Mouse (Mus musculus): Measurements from ENCODE around the gene Icos. TPM values are rescaled to one million over a fixed set of nuclear protein-coding genes. Genes with fewer than 3 reads are reported as not detected.
A peak's percentile ranks its signal among the peaks of the same experiment; 100 is the strongest.

The Icos gene
- polyA plus RNA-seq, 1 experiment from 2014 or later: not detected

DNA sequence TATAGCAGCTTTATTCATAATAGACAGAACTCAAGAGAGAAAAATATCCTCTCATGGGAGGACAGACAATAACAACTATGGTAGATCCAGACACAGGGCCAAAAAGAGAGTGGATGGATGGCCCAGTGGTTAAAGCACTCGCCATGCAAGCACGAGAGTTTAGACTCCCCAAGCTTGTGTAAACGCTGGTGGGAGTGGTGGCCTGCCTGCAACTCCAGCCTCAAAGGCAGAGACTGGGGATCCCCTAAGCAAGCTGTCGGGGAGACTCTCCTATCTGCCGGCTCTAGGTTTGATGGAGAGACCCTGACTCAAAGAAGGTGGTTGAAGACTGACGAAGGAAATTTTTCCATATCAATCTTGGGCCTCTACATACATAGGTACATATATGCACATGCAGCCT lies 21.5 kb upstream of the Icos start:
- H3K4me1 ChIP-seq (ENCODE audit: control insufficient read depth, insufficient read depth, low read length): no peaks in the 10 kb centered on the region
- H3K27ac ChIP-seq (replicated peaks; ENCODE audit: low read depth, low read length): no peak overlapping the region
- 83% methylated on average over 6 of the region's 6 CpGs for WGBS
- DNase-seq (no peak), ATAC-seq (ENCODE audit: low FRiP score, low TSS enrichment) (no peak)
- H3K4me2 ChIP-seq (ENCODE audit: low read length): no peak overlapping the region
- no peak overlapping the region for H3K9ac ChIP-seq (replicated peaks; ENCODE audit: low read length)
- no peak overlapping the region for H3K4me3 ChIP-seq (replicated peaks; ENCODE audit: low read depth, low read length)
- no peaks in the 10 kb centered on the region for H3K27me3 ChIP-seq (ENCODE audit: control insufficient read depth, insufficient read depth, low read length)
- H3K9me3 ChIP-seq (ENCODE audit: control insufficient read depth, low read length): no peaks in the 10 kb centered on the region
- H3K36me3 ChIP-seq (ENCODE audit: control insufficient read depth, insufficient read depth, low read length): no peaks in the 10 kb centered on the region

DNA sequence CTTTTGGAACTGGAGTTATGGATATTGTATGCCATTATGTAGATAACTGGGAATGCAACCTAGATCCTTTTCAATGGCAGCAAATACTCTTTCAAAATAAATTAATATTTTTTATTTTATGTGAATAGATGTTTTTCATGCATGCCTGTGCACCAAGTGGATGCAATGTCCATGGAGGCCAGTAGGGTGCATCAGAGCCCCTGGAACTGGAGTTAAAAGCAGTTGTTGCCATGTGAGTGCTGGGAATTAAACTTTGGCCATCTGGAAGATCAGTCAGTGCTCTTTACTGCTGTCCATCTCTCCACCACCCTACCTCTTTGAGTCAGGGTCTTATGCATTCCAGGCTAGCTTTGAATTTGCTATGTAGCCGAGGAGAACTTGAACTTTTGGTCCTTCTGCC lies 19.4 kb upstream of the Icos start:
- no peaks in the 10 kb centered on the region for H3K4me1 ChIP-seq (ENCODE audit: control insufficient read depth, insufficient read depth, low read length)
- no peaks in the 10 kb centered on the region for H3K27me3 ChIP-seq (ENCODE audit: control insufficient read depth, insufficient read depth, low read length)
- no peaks in the 10 kb centered on the region for H3K9me3 ChIP-seq (ENCODE audit: control insufficient read depth, low read length)
- no peak overlapping the region for H3K27ac ChIP-seq (replicated peaks; ENCODE audit: low read depth, low read length)
- 92% methylated on average over 1 of the region's 1 CpGs for WGBS
- no peak for ATAC-seq (ENCODE audit: low FRiP score, low TSS enrichment)
- H3K36me3 ChIP-seq (ENCODE audit: control insufficient read depth, insufficient read depth, low read length): no peaks in the 10 kb centered on the region
- H3K9ac ChIP-seq (replicated peaks; ENCODE audit: low read length): no peak overlapping the region
- no peak for DNase-seq
- no peak overlapping the region for H3K4me3 ChIP-seq (replicated peaks; ENCODE audit: low read depth, low read length)
- H3K4me2 ChIP-seq (ENCODE audit: low read length): no peak overlapping the region

- ATAC-seq (ENCODE audit: low FRiP score, low TSS enrichment) (no peak), DNase-seq (no peak)
- no peaks in the 10 kb centered on the region for H3K4me1 ChIP-seq (ENCODE audit: control insufficient read depth, insufficient read depth, low read length)
- H3K9me3 ChIP-seq (ENCODE audit: control insufficient read depth, low read length): no peaks in the 10 kb centered on the region
- H3K9ac ChIP-seq (replicated peaks; ENCODE audit: low read length): no peak overlapping the region
- H3K4me3 ChIP-seq (replicated peaks; ENCODE audit: low read depth, low read length): no peak overlapping the region
- no peak overlapping the region for H3K27ac ChIP-seq (replicated peaks; ENCODE audit: low read depth, low read length)
- WGBS: 95% methylated on average over 4 of the region's 4 CpGs
- H3K36me3 ChIP-seq (ENCODE audit: control insufficient read depth, insufficient read depth, low read length): no peaks in the 10 kb centered on the region
- no peaks in the 10 kb centered on the region for H3K27me3 ChIP-seq (ENCODE audit: control insufficient read depth, insufficient read depth, low read length)
- no peak overlapping the region for H3K4me2 ChIP-seq (ENCODE audit: low read length)
These were observed 18.5 kb upstream of the Icos start for GRCm38 (mm10) chr1:60959246-60959645.

GRCm38 (mm10) chr1:60960451-60960850 lies 17.3 kb upstream of the Icos start:
- Histone ChIP-seq H3K9me3 (ENCODE audit: control insufficient read depth, low read length) (no peaks in the 10 kb centered on the region), H3K4me1 (ENCODE audit: control insufficient read depth, insufficient read depth, low read length) (no peaks in the 10 kb centered on the region), H3K36me3 (ENCODE audit: control insufficient read depth, insufficient read depth, low read length) (no peaks in the 10 kb centered on the region), H3K9ac (replicated peaks; ENCODE audit: low read length) (no peak overlapping the region), H3K4me3 (replicated peaks; ENCODE audit: low read depth, low read length) (no peak overlapping the region), H3K4me2 (ENCODE audit: low read length) (no peak overlapping the region), H3K27ac (replicated peaks; ENCODE audit: low read depth, low read length) (no peak overlapping the region), H3K27me3 (ENCODE audit: control insufficient read depth, insufficient read depth, low read length) (no peaks in the 10 kb centered on the region)
- DNase-seq (no peak), ATAC-seq (ENCODE audit: low FRiP score, low TSS enrichment) (no peak)
- 85% methylated on average over 11 of the region's 11 CpGs for WGBS

- no peaks in the 10 kb centered on the region for H3K9me3 ChIP-seq (ENCODE audit: control insufficient read depth, low read length)
- H3K4me2 ChIP-seq (ENCODE audit: low read length): no peak overlapping the region
- ATAC-seq (ENCODE audit: low FRiP score, low TSS enrichment) (no peak; the same call in 1 of the 2 replicates), DNase-seq (peak; percentile 87)
- no peaks in the 10 kb centered on the region for H3K36me3 ChIP-seq (ENCODE audit: control insufficient read depth, insufficient read depth, low read length)
- no peak overlapping the region for H3K4me3 ChIP-seq (replicated peaks; ENCODE audit: low read depth, low read length)
- no peak overlapping the region for H3K9ac ChIP-seq (replicated peaks; ENCODE audit: low read length)
- no peaks in the 10 kb centered on the region for H3K4me1 ChIP-seq (ENCODE audit: control insufficient read depth, insufficient read depth, low read length)
- no peaks in the 10 kb centered on the region for H3K27me3 ChIP-seq (ENCODE audit: control insufficient read depth, insufficient read depth, low read length)
- 35% methylated on average over 4 of the region's 4 CpGs for WGBS
- no peak overlapping the region for H3K27ac ChIP-seq (replicated peaks; ENCODE audit: low read depth, low read length)
These were observed 16.6 kb upstream of the Icos start for GRCm38 (mm10) chr1:60961080-60961479.

DNA sequence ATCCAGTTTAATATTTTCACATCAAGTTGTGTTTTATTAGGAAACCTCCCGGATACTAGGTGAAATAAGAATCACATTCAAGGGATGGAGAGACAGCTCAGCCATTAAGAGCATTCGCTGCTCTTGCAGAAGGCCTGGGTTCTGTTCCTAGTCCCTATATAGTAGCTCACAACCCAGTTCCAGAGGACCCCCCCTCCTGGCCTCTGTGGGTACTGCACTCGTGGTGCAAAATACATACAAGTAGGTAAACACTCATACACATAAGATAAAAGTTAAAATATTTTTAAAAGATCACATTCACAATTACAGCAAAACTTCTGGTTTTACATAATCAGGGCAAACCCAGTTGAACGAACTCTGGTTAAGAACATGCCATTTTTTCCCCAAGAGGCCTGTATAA lies 15.6 kb upstream of the Icos start:
- WGBS: 89% methylated on average over 4 of the region's 4 CpGs
- ATAC-seq (ENCODE audit: low FRiP score, low TSS enrichment): no peak
- no peaks in the 10 kb centered on the region for H3K36me3 ChIP-seq (ENCODE audit: control insufficient read depth, insufficient read depth, low read length)
- no peaks in the 10 kb centered on the region for H3K9me3 ChIP-seq (ENCODE audit: control insufficient read depth, low read length)
- no peaks in the 10 kb centered on the region for H3K27me3 ChIP-seq (ENCODE audit: control insufficient read depth, insufficient read depth, low read length)
- H3K4me3 ChIP-seq (replicated peaks; ENCODE audit: low read depth, low read length): no peak overlapping the region
- no peaks in the 10 kb centered on the region for H3K4me1 ChIP-seq (ENCODE audit: control insufficient read depth, insufficient read depth, low read length)
- no peak overlapping the region for H3K9ac ChIP-seq (replicated peaks; ENCODE audit: low read length)
- DNase-seq: no peak
- no peak overlapping the region for H3K4me2 ChIP-seq (ENCODE audit: low read length)
- H3K27ac ChIP-seq (replicated peaks; ENCODE audit: low read depth, low read length): no peak overlapping the region

DNA sequence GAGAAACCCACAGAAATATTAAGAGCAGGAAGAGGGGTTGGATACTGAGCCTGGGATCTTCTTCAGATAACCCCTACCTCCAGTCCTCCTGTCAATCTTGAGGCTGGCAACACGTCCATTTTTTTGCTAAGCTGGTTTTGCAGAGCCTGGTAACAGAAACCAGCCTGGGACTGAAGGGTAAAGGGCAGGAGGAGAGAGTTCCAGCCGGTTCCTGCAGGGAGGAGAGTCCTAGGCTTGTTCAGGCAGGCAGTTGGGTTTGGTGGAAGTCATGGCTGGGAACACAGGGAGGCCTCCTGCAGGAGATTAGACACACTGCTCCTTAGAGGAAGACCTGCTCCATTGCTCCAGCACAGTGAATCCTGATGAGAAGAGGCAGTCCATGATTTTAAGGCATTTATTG lies 10.2 kb upstream of the Icos start:
- H3K9ac ChIP-seq (replicated peaks; ENCODE audit: low read length): no peak overlapping the region
- no peak overlapping the region for H3K4me2 ChIP-seq (ENCODE audit: low read length)
- H3K27me3 ChIP-seq (ENCODE audit: control insufficient read depth, insufficient read depth, low read length): no peaks in the 10 kb centered on the region
- no peak for ATAC-seq (ENCODE audit: low FRiP score, low TSS enrichment)
- no peaks in the 10 kb centered on the region for H3K4me1 ChIP-seq (ENCODE audit: control insufficient read depth, insufficient read depth, low read length)
- H3K4me3 ChIP-seq (replicated peaks; ENCODE audit: low read depth, low read length): no peak overlapping the region
- H3K27ac ChIP-seq (replicated peaks; ENCODE audit: low read depth, low read length): no peak overlapping the region
- H3K36me3 ChIP-seq (ENCODE audit: control insufficient read depth, insufficient read depth, low read length): no peaks in the 10 kb centered on the region
- no peak for DNase-seq
- WGBS: 39% methylated on average over 2 of the region's 2 CpGs
- no peaks in the 10 kb centered on the region for H3K9me3 ChIP-seq (ENCODE audit: control insufficient read depth, low read length)

- H3K36me3 ChIP-seq (ENCODE audit: control insufficient read depth, insufficient read depth, low read length): no peaks in the 10 kb centered on the region
- no peaks in the 10 kb centered on the region for H3K4me1 ChIP-seq (ENCODE audit: control insufficient read depth, insufficient read depth, low read length)
- no peak overlapping the region for H3K4me3 ChIP-seq (replicated peaks; ENCODE audit: low read depth, low read length)
- H3K9me3 ChIP-seq (ENCODE audit: control insufficient read depth, low read length): no peaks in the 10 kb centered on the region
- ATAC-seq (ENCODE audit: low FRiP score, low TSS enrichment) (no peak), DNase-seq (no peak)
- 77% methylated on average over 1 of the region's 1 CpGs for WGBS
- no peaks in the 10 kb centered on the region for H3K27me3 ChIP-seq (ENCODE audit: control insufficient read depth, insufficient read depth, low read length)
- no peak overlapping the region for H3K4me2 ChIP-seq (ENCODE audit: low read length)
- no peak overlapping the region for H3K27ac ChIP-seq (replicated peaks; ENCODE audit: low read depth, low read length)
- no peak overlapping the region for H3K9ac ChIP-seq (replicated peaks; ENCODE audit: low read length)
These were observed 6.9 kb upstream of the Icos start for GRCm38 (mm10) chr1:60970846-60971245.

GRCm38 (mm10) chr1:60974221-60974620 lies 3.5 kb upstream of the Icos start:
- no peak for DNase-seq
- H3K4me3 ChIP-seq (replicated peaks; ENCODE audit: low read depth, low read length): no peak overlapping the region
- H3K27ac ChIP-seq (replicated peaks; ENCODE audit: low read depth, low read length): no peak overlapping the region
- no peaks in the 10 kb centered on the region for H3K36me3 ChIP-seq (ENCODE audit: control insufficient read depth, insufficient read depth, low read length)
- H3K9ac ChIP-seq (replicated peaks; ENCODE audit: low read length): no peak overlapping the region
- H3K4me1 ChIP-seq (ENCODE audit: control insufficient read depth, insufficient read depth, low read length): no peaks in the 10 kb centered on the region
- no peak overlapping the region for H3K4me2 ChIP-seq (ENCODE audit: low read length)
- no peaks in the 10 kb centered on the region for H3K27me3 ChIP-seq (ENCODE audit: control insufficient read depth, insufficient read depth, low read length)
- H3K9me3 ChIP-seq (ENCODE audit: control insufficient read depth, low read length): no peaks in the 10 kb centered on the region
- no peak for ATAC-seq (ENCODE audit: low FRiP score, low TSS enrichment)
- WGBS: 89% methylated on average over 3 of the region's 3 CpGs
